Mouse (Mus musculus) MEL (cell line): ENCODE results near the gene Cxcl12. TPM values are rescaled to one million over a fixed set of nuclear protein-coding genes. Genes with fewer than 3 reads are reported as not detected.

Experiments used
- DNase-seq: peaks from one replicate; pipeline ENCODE4 v3.0.0; 2011; ENCODE audit warnings: low read depth, low spot score
- H3K27ac ChIP-seq: 2 replicates; pipeline ENCODE4 v1.5.1; 2012; ENCODE audit warnings: low read depth, mild to moderate bottlenecking, control low read depth, low read length, moderate library complexity; ENCODE audit not compliant: control insufficient read depth
- H3K27me3 ChIP-seq, 2 experiments: fragments of 150-350 bp in 1 of 2; sonication (generic) in 1 of 2; 2 replicates each; pipeline ENCODE4 v1.6.1; 2012; ENCODE audit warnings: low read length in 2 of 2, mild to moderate bottlenecking in 2 of 2, improper control_type of control experiment in 1 of 2, moderate library complexity in 1 of 2; ENCODE audit not compliant: insufficient read depth in 2 of 2, control insufficient read depth in 1 of 2
- H3K36me3 ChIP-seq, 2 experiments: 2 replicates each; pipeline ENCODE4 v1.6.1; 2012 to 2014; ENCODE audit warnings: low read length in 2 of 2, improper control_type of control experiment in 1 of 2, inconsistent platforms in 1 of 2, mild to moderate bottlenecking in 1 of 2; ENCODE audit not compliant: insufficient read depth in 2 of 2, control insufficient read depth in 1 of 2
- H3K4me1 ChIP-seq, 2 experiments: fragments of 150-350 bp in 1 of 2; sonication (generic) in 1 of 2; 2 replicates each; pipeline ENCODE4 v1.6.1; 2012; ENCODE audit warnings: low read length in 2 of 2, improper control_type of control experiment in 1 of 2, mild to moderate bottlenecking in 1 of 2; ENCODE audit not compliant: insufficient read depth in 2 of 2, control insufficient read depth in 1 of 2
- H3K4me3 ChIP-seq, 2 experiments: fragments of 150-350 bp in 1 of 2; sonication (generic) in 1 of 2; 2 replicates each; pipeline ENCODE4 v1.5.1; 2012; ENCODE audit warnings: low read depth in 2 of 2, low read length in 2 of 2, mild to moderate bottlenecking in 2 of 2, moderate library complexity in 2 of 2, control low read depth in 1 of 2, improper control_type of control experiment in 1 of 2; ENCODE audit not compliant: control insufficient read depth in 1 of 2, insufficient read depth in 1 of 2
- H3K79me2 ChIP-seq: 2 replicates; pipeline ENCODE4 v1.6.1; 2012; ENCODE audit warnings: mild to moderate bottlenecking, low read length, moderate library complexity; ENCODE audit not compliant: control insufficient read depth, poor library complexity, insufficient read depth
- H3K9ac ChIP-seq: 2 replicates; pipeline ENCODE4 v1.6.1; 2012; ENCODE audit warnings: low read depth, mild to moderate bottlenecking, control low read depth, low read length, moderate library complexity; ENCODE audit not compliant: control insufficient read depth, poor library complexity, severe bottlenecking
- H3K9me3 ChIP-seq: fragments of 150-350 bp; sonication (generic); replicated peaks from 2 replicates; pipeline ENCODE4 v1.6.1; 2012; ENCODE audit warnings: mild to moderate bottlenecking, low read length, improper control_type of control experiment, moderate library complexity; ENCODE audit not compliant: insufficient read depth
- BHLHE40 ChIP-seq: IDR thresholded peaks from 2 replicates; pipeline ENCODE4 v1.6.1; 2012; ENCODE audit warnings: low read depth, mild to moderate bottlenecking, inconsistent platforms, low read length, improper control_type of control experiment, borderline replicate concordance
- CHD2 ChIP-seq: IDR thresholded peaks from 2 replicates; pipeline ENCODE4 v1.6.1; 2011; ENCODE audit warnings: low read length, improper control_type of control experiment
- CTCF ChIP-seq, 3 experiments: IDR thresholded peaks in 2 of 3; conservative IDR thresholded peaks in 1 of 3; 2 replicates each; pipeline ENCODE4 v1.5.1; 2011 to 2012; ENCODE audit warnings: low read length in 3 of 3, low read depth in 2 of 3, mild to moderate bottlenecking in 2 of 3, improper control_type of control experiment in 1 of 3, inconsistent platforms in 1 of 3, mixed read lengths in 1 of 3, moderate library complexity in 1 of 3; ENCODE audit not compliant: control insufficient read depth in 1 of 3, insufficient read depth in 1 of 3, poor library complexity in 1 of 3, severe bottlenecking in 1 of 3
- ELF1 ChIP-seq: IDR thresholded peaks from 2 replicates; pipeline ENCODE4 v1.6.1; 2014; ENCODE audit warnings: low read depth, mild to moderate bottlenecking, inconsistent platforms, low read length, improper control_type of control experiment, moderate library complexity
- EP300 ChIP-seq, 2 experiments: IDR thresholded peaks; 2 replicates each; pipeline ENCODE4 v1.6.1; 2011; ENCODE audit warnings: improper control_type of control experiment in 2 of 2, low read length in 2 of 2, low read depth in 1 of 2, mild to moderate bottlenecking in 1 of 2
- ETS1 ChIP-seq: IDR thresholded peaks from 2 replicates; pipeline ENCODE4 v1.6.1; 2012; ENCODE audit warnings: low read depth, mild to moderate bottlenecking, inconsistent platforms, low read length, improper control_type of control experiment, moderate library complexity
- GABPA ChIP-seq: IDR thresholded peaks from 2 replicates; pipeline ENCODE4 v1.6.1; 2012; ENCODE audit warnings: low read depth, mild to moderate bottlenecking, inconsistent platforms, low read length, improper control_type of control experiment, moderate library complexity
- GATA1 ChIP-seq: IDR thresholded peaks from 2 replicates; pipeline ENCODE4 v1.6.1; 2011; ENCODE audit warnings: low read depth, low read length, improper control_type of control experiment
- KAT2A ChIP-seq: conservative IDR thresholded peaks from 2 replicates; pipeline ENCODE4 v1.6.1; 2012; ENCODE audit warnings: low read depth, low read length, improper control_type of control experiment, inconsistent platforms
- MAFK ChIP-seq: IDR thresholded peaks from 2 replicates; pipeline ENCODE4 v1.6.1; 2011; ENCODE audit warnings: low read depth, mild to moderate bottlenecking, low read length, improper control_type of control experiment, borderline replicate concordance
- MAX ChIP-seq: IDR thresholded peaks from 2 replicates; pipeline ENCODE4 v1.6.1; 2011; ENCODE audit warnings: low read length, improper control_type of control experiment
- MAZ ChIP-seq: IDR thresholded peaks from 2 replicates; pipeline ENCODE4 v1.6.1; 2012; ENCODE audit warnings: low read depth, mild to moderate bottlenecking, inconsistent platforms, low read length, improper control_type of control experiment
- MXI1 ChIP-seq: IDR thresholded peaks from 2 replicates; pipeline ENCODE4 v1.6.1; 2011; ENCODE audit warnings: mild to moderate bottlenecking, low read depth, low read length, improper control_type of control experiment
- MYB ChIP-seq: IDR thresholded peaks from 2 replicates; pipeline ENCODE4 v1.6.1; 2011; ENCODE audit warnings: mild to moderate bottlenecking, low read depth, low read length, improper control_type of control experiment
- RAD21 ChIP-seq: IDR thresholded peaks from 2 replicates; pipeline ENCODE4 v1.6.1; 2011; ENCODE audit warnings: mild to moderate bottlenecking, low read depth, low read length, improper control_type of control experiment
- SIN3A ChIP-seq: IDR thresholded peaks from 2 replicates; pipeline ENCODE4 v1.6.1; 2012; ENCODE audit warnings: low read length, improper control_type of control experiment, inconsistent platforms
- TBP ChIP-seq: IDR thresholded peaks from 2 replicates; pipeline ENCODE4 v1.8.0; 2011; ENCODE audit warnings: low read depth, low read length, improper control_type of control experiment
- TCF12 ChIP-seq: IDR thresholded peaks from 2 replicates; pipeline ENCODE4 v1.6.1; 2014; ENCODE audit warnings: low read depth, mild to moderate bottlenecking, inconsistent platforms, low read length, improper control_type of control experiment, moderate library complexity
- UBTF ChIP-seq: IDR thresholded peaks from 2 replicates; pipeline ENCODE4 v1.6.1; 2012; ENCODE audit warnings: low read depth, mild to moderate bottlenecking, inconsistent platforms, low read length, improper control_type of control experiment, moderate library complexity, borderline replicate concordance; ENCODE audit not compliant: insufficient read depth
- ZMIZ1 ChIP-seq: IDR thresholded peaks from 2 replicates; pipeline ENCODE4 v1.6.1; 2012; ENCODE audit warnings: low read depth, mild to moderate bottlenecking, inconsistent platforms, low read length, improper control_type of control experiment, moderate library complexity
- polyA plus RNA-seq, 2 experiments: library from polyadenylated mRNA; stranded (reverse) in 1 of 2; unstranded in 1 of 2; fragments of >175 nt in 1 of 2; fragments of >200 nt in 1 of 2; gene quantifications; 2 replicates each; pipeline versions ENCODE4 v1.2.1 to v1.2.4; 2012; ENCODE audit warnings: low replicate concordance in 2 of 2, low read depth in 1 of 2; ENCODE audit not compliant: insufficient read length in 2 of 2, insufficient read depth in 1 of 2, missing spikeins in 1 of 2
- total RNA-seq: library from RNA; depleted of rRNA; stranded (reverse); fragments of 300-350 nt; gene quantifications from 2 replicates; pipeline ENCODE4 v1.2.3, GENCODE M21; 2012

Cxcl12 gene
- total and polyA plus RNA-seq, 3 experiments: not detected

GRCm38 (mm10) chr6:117151484-117152149 is 16.7 kb upstream of the Cxcl12 start:
- TF ChIP-seq MAX (no peak), RAD21 (no peak), GATA1 (no peak), MAFK (no peak), TBP (no peak), ELF1 (no peak), EP300 (IDR thresholded peaks at IDR 0.05; ENCODE audit: low read depth in 1 of 2, low read length in 2 of 2) (no peak), UBTF (no peak), CTCF (IDR thresholded peaks at IDR 0.05 in 2 of 3, conservative IDR thresholded peaks at IDR 0.05 in 1 of 3; ENCODE audit: control insufficient read depth in 1 of 3, insufficient read depth in 1 of 3, low read depth in 2 of 3, low read length in 3 of 3, poor library complexity in 1 of 3, severe bottlenecking in 1 of 3) (no peak), GABPA (no peak), MAZ (no peak), SIN3A (no peak), ETS1 (no peak), KAT2A (no peak), TCF12 (no peak), MXI1 (no peak)
- no peaks in the 10 kb centered on the region for H3K36me3 ChIP-seq
- no peaks in the 10 kb centered on the region for H3K9me3 ChIP-seq
- no peaks in the 10 kb centered on the region for H3K27me3 ChIP-seq
- no peaks in the 10 kb centered on the region for H3K79me2 ChIP-seq
- DNase-seq: no peak
- no peak overlapping the region for H3K27ac ChIP-seq
- no peak overlapping the region for H3K9ac ChIP-seq
- no peaks in the 10 kb centered on the region for H3K4me1 ChIP-seq
- H3K4me3 ChIP-seq: no peak overlapping the region

GRCm38 (mm10) chr6:117153046-117153445 is 15.3 kb upstream of the Cxcl12 start:
- no peak for DNase-seq
- no peak for TF ChIP-seq CHD2
- TF ChIP-seq ZMIZ1: no peak
- no peak for TF ChIP-seq BHLHE40
- TF ChIP-seq MYB: no peak
- H3K36me3 ChIP-seq: no peaks in the 10 kb centered on the region
- H3K79me2 ChIP-seq: no peaks in the 10 kb centered on the region
- H3K27ac ChIP-seq: no peak overlapping the region
- H3K4me1 ChIP-seq: no peaks in the 10 kb centered on the region
- no peaks in the 10 kb centered on the region for H3K9me3 ChIP-seq
- no peak overlapping the region for H3K9ac ChIP-seq
- no peak overlapping the region for H3K4me3 ChIP-seq
- H3K27me3 ChIP-seq: no peaks in the 10 kb centered on the region
